Mouse (Mus musculus): ENCODE data around the gene Sobp. TPM values are rescaled to one million over a fixed set of nuclear protein-coding genes. Genes with fewer than 3 reads are reported as not detected.

Sobp gene
- polyA plus RNA-seq, 1 experiment from 2014 or later: 1.3 TPM

GRCm38 (mm10) chr10:42961771-42962170, 212.6 kb downstream of the Sobp start:
- peaks cover 11% of the 10 kb centered on the region; the same call in 1 of the 2 replicates for H3K27me3 ChIP-seq (ENCODE audit: insufficient read depth, poor library complexity, severe bottlenecking)
- WGBS: 76% methylated on average over 6 of the region's 6 CpGs
- DNase-seq (ENCODE audit: low spot score): no peak
- H3K9me3 ChIP-seq: no peaks in the 10 kb centered on the region
- no peak overlapping the region for H3K4me3 ChIP-seq
- H3K36me3 ChIP-seq: no peaks in the 10 kb centered on the region
- peak overlapping the region; percentile 5; the same call in 1 of the 2 replicates for H3K27ac ChIP-seq
- H3K4me1 ChIP-seq: peaks cover 9% of the 10 kb centered on the region; the same call in 1 of the 2 replicates

GRCm38 (mm10) chr10:42958686-42959085, 215.6 kb downstream of the Sobp start:
- H3K4me1 ChIP-seq: peaks cover 9% of the 10 kb centered on the region; the same call in 1 of the 2 replicates
- H3K4me3 ChIP-seq: no peak overlapping the region
- H3K9me3 ChIP-seq: no peaks in the 10 kb centered on the region
- H3K27me3 ChIP-seq (ENCODE audit: insufficient read depth, poor library complexity, severe bottlenecking): peaks cover 34% of the 10 kb centered on the region
- DNase-seq (ENCODE audit: low spot score): no peak
- 79% methylated on average over 4 of the region's 4 CpGs for WGBS
- no peak overlapping the region; the same call in 1 of the 2 replicates for H3K27ac ChIP-seq
- no peaks in the 10 kb centered on the region for H3K36me3 ChIP-seq

GRCm38 (mm10) chr10:42957881-42958651, 216.3 kb downstream of the Sobp start:
- H3K4me1 ChIP-seq: peaks cover 9% of the 10 kb centered on the region; the same call in 1 of the 2 replicates
- no peaks in the 10 kb centered on the region for H3K9me3 ChIP-seq
- H3K4me3 ChIP-seq: peak overlapping the region; percentile 53
- peak; percentile 83 for DNase-seq (ENCODE audit: low spot score)
- H3K27me3 ChIP-seq (ENCODE audit: insufficient read depth, poor library complexity, severe bottlenecking): peaks cover 34% of the 10 kb centered on the region
- WGBS: 9% methylated on average over 21 of the region's 21 CpGs
- no peaks in the 10 kb centered on the region for H3K36me3 ChIP-seq
- H3K27ac ChIP-seq: no peak overlapping the region; the same call in 1 of the 2 replicates

GRCm38 (mm10) chr10:42955205-42955604, 219.1 kb downstream of the Sobp start:
- H3K9me3 ChIP-seq: no peaks in the 10 kb centered on the region
- peaks cover 25% of the 10 kb centered on the region for H3K4me1 ChIP-seq
- DNase-seq (ENCODE audit: low spot score): no peak
- no peak overlapping the region for H3K27ac ChIP-seq
- no peaks in the 10 kb centered on the region for H3K36me3 ChIP-seq
- H3K4me3 ChIP-seq: no peak overlapping the region
- WGBS: 93% methylated on average over 3 of the region's 3 CpGs
- H3K27me3 ChIP-seq (ENCODE audit: insufficient read depth, poor library complexity, severe bottlenecking): peaks cover 34% of the 10 kb centered on the region

GRCm38 (mm10) chr10:42953601-42954000, 220.7 kb downstream of the Sobp start:
- H3K27me3 ChIP-seq (ENCODE audit: insufficient read depth, poor library complexity, severe bottlenecking): peaks cover 30% of the 10 kb centered on the region
- no peaks in the 10 kb centered on the region for H3K36me3 ChIP-seq
- H3K9me3 ChIP-seq: no peaks in the 10 kb centered on the region
- WGBS: 71% methylated on average over 5 of the region's 5 CpGs
- DNase-seq (ENCODE audit: low spot score): no peak
- H3K27ac ChIP-seq: no peak overlapping the region
- H3K4me1 ChIP-seq: peaks cover 38% of the 10 kb centered on the region
- no peak overlapping the region for H3K4me3 ChIP-seq

Other genes with a start within 250 kb of the Sobp start
- gene 9030612E09Rik, start 174 bp upstream of the Sobp start, polyA plus RNA-seq (2016; fragmentation: Nextera tagmentation; extraction: Ambion mirVana): 0.38 and 0.44 TPM in 2 replicates
- gene Pdss2, start 47.0 kb upstream of the Sobp start, polyA plus RNA-seq (2016; fragmentation: Nextera tagmentation; extraction: Ambion mirVana): 11.7 and 13.0 TPM in 2 replicates

All from heart, embryonic 10.5 days (tissue).